Mouse (Mus musculus) liver, embryonic 14.5 days (tissue): ENCODE data around the gene Klf8. TPM values are rescaled to one million over a fixed set of nuclear protein-coding genes. Genes with fewer than 3 reads are reported as not detected.
A peak's percentile ranks its signal among the peaks of the same experiment; 100 is the strongest.
"Not testable (repeated sequence)": the region's sequence is repeated elsewhere in the genome, so short reads cannot be mapped to it uniquely, and the experiment has no call there.

Experiments used
- ATAC-seq: fragments of 200-750 bp; cut with Nextera tagmentation; 2 replicates; pipeline ENCODE4 v1.8.0; 2017; ENCODE audit warnings: moderate number of reproducible peaks, mild to moderate bottlenecking, moderate library complexity; ENCODE audit not compliant: insufficient read depth
- DNase-seq, 3 experiments: peaks; one replicate each; pipeline ENCODE4 v3.0.0-alpha.2; 2012 to 2013; ENCODE audit warnings: low read depth in 3 of 3, low spot score in 3 of 3
- H3K27ac ChIP-seq: fragments of 300-500 bp; sonication (generic); 2 replicates; pipeline ENCODE4 v1.5.1; 2014; ENCODE audit warnings: moderate library complexity, mild to moderate bottlenecking, control low read depth, inconsistent platforms
- H3K27me3 ChIP-seq: fragments of 300-500 bp; sonication (generic); 2 replicates; pipeline ENCODE4 v1.6.1; 2014; ENCODE audit warnings: mild to moderate bottlenecking, low read length, moderate library complexity; ENCODE audit not compliant: control insufficient read depth, insufficient read depth
- H3K36me3 ChIP-seq: fragments of 300-500 bp; sonication (generic); replicated peaks from 2 replicates; pipeline ENCODE4 v1.6.1; 2014; ENCODE audit warnings: low read depth; ENCODE audit not compliant: control insufficient read depth, insufficient read depth
- H3K4me1 ChIP-seq, 2 experiments: fragments of 200-500 bp in 1 of 2; fragments of 300-500 bp in 1 of 2; sonication (generic) in 1 of 2; replicated peaks; 2 replicates each; pipeline ENCODE4 v1.6.1; 2012 to 2014; ENCODE audit warnings: antibody characterized with exemption in 1 of 2, inconsistent platforms in 1 of 2, low read length in 1 of 2; ENCODE audit not compliant: control insufficient read depth in 2 of 2, insufficient read depth in 2 of 2
- H3K4me2 ChIP-seq: fragments of 300-500 bp; sonication (generic); 2 replicates; pipeline ENCODE4 v1.6.1; 2014; ENCODE audit warnings: low read depth, mild to moderate bottlenecking, control low read depth, moderate library complexity
- H3K4me3 ChIP-seq, 2 experiments: fragments of 200-500 bp in 1 of 2; fragments of 300-500 bp in 1 of 2; sonication (generic) in 1 of 2; 2 replicates each; pipeline ENCODE4 v1.5.1; 2012 to 2014; ENCODE audit warnings: low read depth in 2 of 2, low read length in 2 of 2, mild to moderate bottlenecking in 2 of 2, control low read depth in 1 of 2, inconsistent platforms in 1 of 2, moderate library complexity in 1 of 2; ENCODE audit not compliant: insufficient read depth in 1 of 2
- H3K9ac ChIP-seq: fragments of 300-500 bp; sonication (generic); replicated peaks from 2 replicates; pipeline ENCODE4 v1.6.1; 2014; ENCODE audit warnings: mild to moderate bottlenecking, control low read depth, moderate library complexity
- H3K9me3 ChIP-seq: fragments of 300-500 bp; sonication (generic); 2 replicates; pipeline ENCODE4 v1.6.1; 2016; ENCODE audit warnings: low read length, mixed read lengths; ENCODE audit not compliant: control insufficient read depth
- CTCF ChIP-seq: IDR thresholded peaks from 2 replicates; pipeline ENCODE4 v1.5.1; 2016; ENCODE audit warnings: antibody characterized with exemption, low read depth, control low read depth
- EP300 ChIP-seq: IDR thresholded peaks from 2 replicates; pipeline ENCODE4 v1.6.1; 2016; ENCODE audit warnings: antibody characterized with exemption, low read depth
- WGBS: fragments of 180-500 bp; shearing (Covaris S2); extraction: QIAGEN DNeasy Blood & Tissue Kit; methylation state at CpG from one replicate; pipeline ENCODE4 v1.1.7; 2014; ENCODE audit not compliant: insufficient replicate concordance; 5-methylcytosine and 5-hydroxymethylcytosine counted together
- polyA plus RNA-seq, 2 experiments: library from polyadenylated mRNA; depleted of rRNA in 1 of 2; stranded (reverse) in 1 of 2; unstranded in 1 of 2; fragments of >200 nt; fragmentation: Nextera tagmentation in 1 of 2; extraction: Ambion mirVana in 1 of 2; gene quantifications; 2 replicates each; pipeline versions ENCODE4 v1.2.1 to v1.2.3; 2012 to 2014

Gene Klf8
- polyA plus RNA-seq, 2 experiments, result 0.24 to 0.25 TPM

GRCm38 (mm10) chrX:153323105-153323504, 85.8 kb downstream of the Klf8 start:
- DNase-seq (no peak), ATAC-seq (no peak)
- H3K9ac ChIP-seq, result no peak overlapping the region
- 42% methylated on average over 3 of the region's 3 CpGs for WGBS
- no peaks in the 10 kb centered on the region for H3K27me3 ChIP-seq
- TF ChIP-seq EP300 (no peak), CTCF (no peak)
- no peak overlapping the region for H3K4me2 ChIP-seq
- no peaks in the 10 kb centered on the region for H3K9me3 ChIP-seq
- H3K27ac ChIP-seq, result no peak overlapping the region
- no peak overlapping the region for H3K4me3 ChIP-seq
- no peaks in the 10 kb centered on the region for H3K4me1 ChIP-seq
- no peaks in the 10 kb centered on the region for H3K36me3 ChIP-seq

GRCm38 (mm10) chrX:153334140-153334539, 96.9 kb downstream of the Klf8 start:
- ATAC-seq (peak; percentile 83; the same call in 1 of the 2 replicates), DNase-seq (peak; percentile 2 to 22 (median 15))
- H3K27me3 ChIP-seq, H3K4me1 ChIP-seq, H3K4me2 ChIP-seq, H3K9me3 ChIP-seq, H3K27ac ChIP-seq, H3K4me3 ChIP-seq, H3K9ac ChIP-seq, H3K36me3 ChIP-seq: not testable (repeated sequence)
- WGBS, result 35% methylated on average over 3 of the region's 3 CpGs

- H3K36me3 ChIP-seq, result no peaks in the 10 kb centered on the region
- 15% methylated on average over 42 of the region's 43 CpGs for WGBS
- H3K4me2 ChIP-seq, result peak overlapping the region; percentile 68
- DNase-seq (peak; percentile 28 to 42 (median 36)), ATAC-seq (peak; percentile 84)
- H3K9me3 ChIP-seq, result no peaks in the 10 kb centered on the region
- H3K27ac ChIP-seq, result no peak overlapping the region
- TF ChIP-seq EP300 (no peak), CTCF (peak; percentile 33; the same call in 1 of the 2 replicates)
- no peaks in the 10 kb centered on the region; the same call in 1 of the 2 replicates for H3K27me3 ChIP-seq
- no peaks in the 10 kb centered on the region for H3K4me1 ChIP-seq
- no peak overlapping the region for H3K9ac ChIP-seq
- H3K4me3 ChIP-seq, result peak overlapping the region; percentile 48 to 50
Observed at GRCm38 (mm10) chrX:153359331-153360215, 122.3 kb downstream of the Klf8 start.

- no peaks in the 10 kb centered on the region for H3K9me3 ChIP-seq
- H3K9ac ChIP-seq, result no peak overlapping the region
- 8% methylated on average over 15 of the region's 15 CpGs for WGBS
- peak overlapping the region; percentile 68 for H3K4me2 ChIP-seq
- no peaks in the 10 kb centered on the region for H3K36me3 ChIP-seq
- DNase-seq (no peak), ATAC-seq (no peak; the same call in 1 of the 2 replicates)
- H3K4me3 ChIP-seq, result peak overlapping the region; percentile 48 to 50
- no peak for TF ChIP-seq CTCF
- no peaks in the 10 kb centered on the region; the same call in 1 of the 2 replicates for H3K27me3 ChIP-seq
- no peaks in the 10 kb centered on the region for H3K4me1 ChIP-seq
- no peak overlapping the region for H3K27ac ChIP-seq
Observed at GRCm38 (mm10) chrX:153360216-153360590, 122.9 kb downstream of the Klf8 start.

- no peak overlapping the region for H3K9ac ChIP-seq
- WGBS, result 22% methylated on average over 9 of the region's 9 CpGs
- TF ChIP-seq CTCF, result no peak
- no peak for TF ChIP-seq EP300
- no peak overlapping the region for H3K27ac ChIP-seq
- no peaks in the 10 kb centered on the region for H3K4me1 ChIP-seq
- H3K9me3 ChIP-seq, result no peaks in the 10 kb centered on the region
- peak overlapping the region; percentile 68 for H3K4me2 ChIP-seq
- no peaks in the 10 kb centered on the region for H3K36me3 ChIP-seq
- no peaks in the 10 kb centered on the region; the same call in 1 of the 2 replicates for H3K27me3 ChIP-seq
- no peak for DNase-seq
- H3K4me3 ChIP-seq, result peak overlapping the region in 1 of 2 experiments; percentile 48; a peak in 1 of 4 replicates
- no peak for ATAC-seq
Observed at GRCm38 (mm10) chrX:153360666-153361269, 123.5 kb downstream of the Klf8 start.
